Mouse (Mus musculus) lung, postnatal 4 days (tissue): Measurements from ENCODE around the gene Garnl3.
A peak's percentile ranks its signal among the peaks of the same experiment; 100 is the strongest.

Experiments
- DNase-seq, 2 experiments: peaks; one replicate each; pipeline ENCODE4 v3.0.0; 2021

The Garnl3 gene

DNA sequence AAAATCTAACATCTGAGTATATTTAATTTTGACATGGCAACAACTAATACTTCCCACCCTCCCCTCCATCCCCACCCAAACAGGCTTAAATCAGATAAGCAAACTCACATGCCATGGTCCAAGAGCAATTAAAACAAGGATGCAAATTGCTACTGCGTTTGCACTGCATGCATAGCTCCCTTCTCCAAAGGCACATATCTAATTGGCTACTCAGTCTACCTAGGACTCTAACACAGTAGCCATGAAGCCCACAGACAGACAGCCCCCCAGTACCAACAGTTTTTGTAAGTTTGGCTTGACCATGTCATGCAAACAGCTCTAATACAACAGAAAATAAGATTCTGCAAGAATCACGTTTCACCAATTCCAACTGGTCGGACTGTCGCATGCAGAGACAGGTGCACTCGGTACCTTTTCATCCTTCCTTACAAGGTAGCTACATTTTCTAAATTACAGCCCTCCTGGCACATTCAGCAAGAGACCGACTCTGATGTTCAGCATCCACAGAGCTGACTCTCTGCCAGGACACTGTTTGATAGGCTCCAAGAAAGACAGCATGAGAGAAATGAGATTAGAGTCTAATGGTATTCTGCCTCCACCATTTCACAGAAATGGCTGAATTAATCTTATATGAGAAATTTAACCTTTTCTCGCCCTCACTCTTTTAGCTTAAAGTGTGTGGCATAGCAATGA is 44.6 kb downstream of the Garnl3 start:
- DNase-seq: no peak

DNA sequence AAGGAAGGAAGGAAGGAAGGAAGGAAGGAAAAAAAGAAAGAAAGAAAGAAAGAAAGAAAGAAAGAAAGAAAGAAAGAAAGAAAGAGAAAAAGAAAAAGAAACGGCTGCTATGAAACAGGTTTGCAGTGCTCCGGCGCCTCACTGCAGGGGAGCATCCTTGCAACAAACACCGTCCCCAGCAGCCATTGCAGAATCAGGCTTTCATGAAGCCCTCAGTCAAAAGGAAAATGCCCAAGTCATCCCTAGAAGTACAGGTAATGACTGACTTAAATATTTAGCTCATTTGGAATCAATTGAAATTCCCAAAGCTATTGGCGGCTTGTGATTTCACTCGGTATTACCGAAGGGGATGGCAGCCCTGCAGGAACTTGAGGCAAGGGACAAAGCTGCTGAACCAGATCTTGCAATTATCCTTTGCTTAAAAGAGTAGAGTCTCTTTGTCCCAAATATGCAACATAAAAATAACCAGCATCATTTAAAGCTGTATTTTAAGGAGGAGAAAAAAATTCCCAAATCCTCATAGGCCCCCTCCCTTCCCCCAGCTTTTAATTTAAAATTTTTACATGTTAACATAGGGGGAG is 45.3 kb downstream of the Garnl3 start:
- DNase-seq: no peak

DNA sequence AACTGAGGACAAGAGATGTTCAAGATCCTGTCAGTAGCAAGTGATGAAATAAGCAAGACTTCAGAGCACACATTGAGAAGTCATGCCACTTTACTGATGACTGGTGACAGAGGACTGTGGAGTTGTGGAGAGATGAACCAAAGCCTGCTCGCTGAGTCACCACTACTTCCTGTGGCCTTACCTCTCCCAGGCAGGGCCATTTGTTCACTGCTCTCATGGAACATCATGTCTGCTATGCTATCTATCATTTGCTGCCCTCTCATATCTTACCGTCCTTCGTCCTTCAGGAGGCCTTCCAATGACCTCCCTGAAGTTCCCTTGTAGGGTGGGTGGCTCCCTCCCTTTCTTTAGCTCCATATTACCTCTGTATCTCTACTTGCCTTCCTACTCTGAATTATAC is 47.2 kb downstream of the Garnl3 start:
- no peak for DNase-seq

GRCm38 (mm10) chr2:33080166-33080565 is 51.3 kb downstream of the Garnl3 start:
- DNase-seq: no peak

GRCm38 (mm10) chr2:33077252-33077651 is 54.2 kb downstream of the Garnl3 start:
- DNase-seq: peak in 1 of 2 experiments; percentile 28

DNA sequence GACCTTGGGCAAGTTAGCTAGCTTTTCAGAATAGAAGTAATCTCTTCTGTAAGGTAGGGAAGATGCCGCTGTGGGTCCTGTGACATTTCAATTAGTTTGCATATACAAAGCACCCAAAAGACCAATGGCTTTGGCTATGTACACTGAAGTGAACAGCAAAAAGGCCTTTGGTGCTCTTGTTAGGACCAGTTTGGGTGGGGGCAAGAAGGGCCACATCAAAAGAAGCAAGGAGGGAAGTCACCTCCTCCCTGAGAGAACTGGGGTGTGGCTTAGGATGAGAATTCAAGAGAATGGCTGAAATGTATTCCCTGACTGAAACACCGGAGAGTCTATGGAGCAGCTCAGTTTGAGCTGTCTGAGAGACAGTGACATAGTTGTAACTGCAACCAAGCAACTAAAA is 56.5 kb downstream of the Garnl3 start:
- DNase-seq: no peak

DNA sequence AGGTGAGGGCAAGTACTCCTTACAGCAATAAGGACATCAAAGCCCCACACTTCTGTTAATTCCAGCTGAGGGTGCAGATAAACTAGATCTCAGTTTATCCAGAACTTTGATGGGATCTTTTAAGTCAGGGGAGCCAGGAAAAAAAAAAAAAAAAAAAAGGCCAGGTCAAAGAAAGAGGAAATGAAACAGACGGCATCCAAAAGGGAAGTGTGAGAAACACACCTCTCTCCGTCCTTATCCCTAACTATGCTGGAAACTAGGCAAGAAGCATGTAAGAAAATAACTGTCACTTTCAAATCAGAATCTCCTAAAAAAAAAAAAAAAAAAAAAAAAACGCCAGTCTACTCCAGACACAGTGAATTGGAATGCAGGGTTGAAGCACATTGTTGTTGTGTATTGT is 57.3 kb downstream of the Garnl3 start:
- DNase-seq: no peak

DNA sequence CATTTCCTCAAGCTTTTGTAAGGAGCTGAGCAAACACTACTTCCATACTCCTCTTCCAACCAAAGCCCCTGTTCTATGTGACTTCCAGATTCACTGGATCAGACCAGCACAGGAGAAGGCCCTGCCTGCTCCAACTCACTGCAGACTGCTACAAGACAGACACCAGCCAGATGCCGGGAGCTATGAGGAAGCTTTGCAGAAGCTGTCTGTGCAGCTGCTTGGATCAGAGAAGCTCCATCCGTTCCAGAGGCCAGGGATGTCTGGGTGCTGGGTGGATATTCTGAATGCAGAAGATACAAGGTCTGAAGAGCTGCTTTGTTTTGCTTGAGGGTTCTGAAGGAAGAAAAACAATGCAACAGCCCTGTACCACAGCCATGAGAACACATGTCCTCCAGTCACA is 59.1 kb downstream of the Garnl3 start:
- DNase-seq: no peak

DNA sequence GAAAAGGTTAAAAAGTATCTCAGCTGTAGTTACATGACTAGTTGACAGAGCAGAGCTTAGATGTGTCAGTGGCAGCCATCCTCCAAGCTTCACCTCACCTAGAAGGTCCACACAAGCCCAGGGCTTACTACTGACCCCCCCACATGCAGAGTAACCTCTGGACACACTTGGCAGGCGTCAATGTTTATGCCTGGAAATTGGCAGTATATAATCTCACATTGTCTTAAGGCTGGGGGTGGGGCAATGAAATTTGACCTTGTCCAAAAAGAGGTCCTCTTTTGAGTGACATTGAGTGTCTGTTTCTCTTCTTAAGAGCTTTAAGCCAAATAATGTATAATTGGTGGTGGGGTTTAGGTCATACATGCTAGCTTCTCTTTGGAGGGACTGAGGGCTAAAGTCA is 65.8 kb downstream of the Garnl3 start:
- DNase-seq: peak; percentile 26 to 35

DNA sequence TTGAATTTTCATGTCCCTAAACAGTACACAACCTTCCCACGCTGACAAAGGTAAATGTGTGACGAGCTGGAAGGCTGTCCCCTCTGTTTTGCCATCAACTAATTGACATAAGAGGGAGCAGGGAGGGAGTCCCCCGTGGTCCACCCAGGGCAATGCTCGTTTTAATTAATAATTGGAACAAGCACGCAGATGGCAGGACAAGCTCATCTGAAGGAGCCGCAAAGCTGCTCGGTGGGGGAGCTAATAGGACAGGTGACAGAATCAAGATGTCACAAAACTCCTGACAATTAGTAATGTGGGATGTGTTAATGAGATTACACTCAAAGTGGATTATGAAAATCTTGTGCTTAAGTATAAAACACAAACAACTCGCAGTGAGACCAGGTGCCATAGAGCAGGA is 68.7 kb downstream of the Garnl3 start:
- no peak for DNase-seq

DNA sequence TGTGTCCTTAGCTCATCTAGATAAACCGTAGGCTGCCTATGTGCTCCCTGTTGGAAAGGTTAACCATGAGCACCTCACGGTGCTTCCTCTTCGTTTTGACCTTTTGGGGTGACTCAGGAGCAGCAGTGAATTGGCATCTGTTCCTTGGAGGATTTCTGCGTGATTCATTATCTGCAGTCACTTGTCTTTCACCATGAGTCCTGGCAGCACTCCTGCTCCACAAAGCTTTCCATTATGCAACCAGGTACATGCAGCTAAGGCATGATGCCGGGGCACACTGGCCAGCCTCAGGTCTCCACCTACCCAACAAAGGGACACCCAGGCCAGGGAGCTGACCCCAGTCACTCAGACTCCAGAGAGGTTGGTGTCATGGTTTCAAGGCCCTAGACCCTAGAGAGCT is 72.5 kb downstream of the Garnl3 start:
- no peak for DNase-seq

DNA sequence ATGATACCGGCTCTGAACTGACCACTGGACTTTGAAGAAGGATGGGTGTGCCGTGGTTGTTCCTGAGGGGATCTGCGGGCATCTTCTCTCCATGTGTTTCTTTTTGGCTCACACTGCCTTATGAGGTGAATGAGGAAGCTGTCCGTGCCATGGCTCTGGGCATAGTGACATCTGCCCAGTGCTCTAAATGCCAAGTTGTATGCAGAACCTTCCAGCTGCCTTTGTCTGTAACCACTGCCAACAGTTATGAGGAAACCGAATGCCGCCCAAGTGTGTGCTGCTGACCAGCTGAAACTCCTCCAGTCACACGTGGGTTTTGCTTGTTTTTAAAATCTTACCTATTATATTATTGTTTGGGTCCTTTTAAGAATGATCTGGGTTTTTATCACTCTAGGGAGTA is 73.9 kb downstream of the Garnl3 start:
- DNase-seq: peak; percentile 15 to 45

DNA sequence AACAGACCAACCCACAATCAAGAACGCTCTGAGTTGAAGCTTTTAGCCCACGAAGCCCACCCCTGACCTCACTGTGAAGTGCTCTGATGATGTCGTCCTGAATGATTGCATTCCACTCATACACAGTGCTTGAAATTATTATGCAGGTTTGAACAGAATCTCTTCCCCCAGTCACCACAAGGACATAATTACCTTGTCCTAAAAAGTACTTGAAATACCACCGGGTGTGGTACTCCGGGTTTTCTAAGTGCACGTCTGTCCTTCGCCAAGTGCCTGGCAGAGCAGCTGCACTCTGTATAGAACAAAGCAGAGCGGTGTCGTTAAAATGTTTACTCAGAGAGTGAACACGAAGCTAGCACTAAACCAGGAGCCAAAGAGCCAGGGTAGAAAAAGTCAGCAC is 77.5 kb downstream of the Garnl3 start:
- peak in 1 of 2 experiments; percentile 48 for DNase-seq

DNA sequence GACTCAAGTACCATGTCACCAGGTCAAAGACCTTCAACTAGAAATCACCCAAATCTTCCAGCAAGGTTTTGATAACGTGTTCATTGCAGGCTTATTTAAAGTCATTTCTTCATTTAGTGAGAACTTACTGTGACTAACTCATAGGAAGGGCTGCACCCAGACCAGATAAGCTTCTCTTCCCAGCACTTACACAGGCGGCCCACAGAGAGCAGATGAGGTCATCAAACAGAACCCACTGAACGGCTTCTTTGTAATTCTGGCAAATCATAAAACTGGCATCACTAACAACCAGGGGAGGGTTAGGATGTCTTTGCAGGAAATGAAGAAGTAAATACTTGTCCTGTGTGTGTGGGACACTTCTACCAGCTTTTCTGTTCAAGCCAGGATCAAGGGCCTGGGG is 84.1 kb downstream of the Garnl3 start:
- DNase-seq: no peak

GRCm38 (mm10) chr2:33046919-33047318 is 84.5 kb downstream of the Garnl3 start:
- DNase-seq: no peak

DNA sequence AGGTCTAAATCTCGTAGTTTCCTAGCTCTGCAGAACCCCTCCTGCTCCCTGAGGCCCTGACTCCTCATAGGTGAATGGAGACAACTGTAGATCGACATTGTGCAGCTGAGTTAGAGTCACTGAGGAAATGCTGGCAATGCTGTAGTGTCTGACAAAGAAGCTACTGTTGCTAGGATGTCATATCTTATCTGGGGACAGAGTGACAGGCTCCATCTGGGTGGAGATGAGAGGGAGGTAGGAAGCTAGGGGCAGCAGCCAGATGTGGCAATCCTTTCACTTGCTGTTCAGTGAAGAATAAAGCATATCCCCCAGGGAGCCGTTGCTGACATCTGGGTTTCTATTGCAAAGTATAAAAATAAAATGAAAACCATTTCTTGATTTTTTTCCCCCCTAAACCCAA is 85.6 kb downstream of the Garnl3 start:
- no peak for DNase-seq

GRCm38 (mm10) chr2:33042781-33043180 is 88.7 kb downstream of the Garnl3 start:
- no peak for DNase-seq

DNA sequence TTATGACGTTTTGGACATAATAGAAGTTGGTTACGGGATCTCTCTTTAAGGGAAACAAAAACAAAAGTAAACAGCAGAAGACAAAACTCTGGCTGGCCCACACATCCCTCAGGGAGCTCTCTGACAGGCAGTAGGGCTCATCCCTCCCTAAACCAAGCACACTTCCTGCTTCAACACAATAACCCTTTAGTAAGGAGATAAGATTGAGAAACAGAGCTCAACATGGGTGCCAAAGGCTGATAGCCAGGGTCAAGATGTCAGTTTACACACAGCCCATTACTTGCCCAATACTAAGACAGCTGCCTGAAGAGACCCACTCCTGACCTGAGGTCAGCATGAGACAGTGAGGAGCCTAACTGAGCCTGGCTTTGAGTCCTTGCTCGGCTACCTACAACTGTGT is 89.9 kb downstream of the Garnl3 start:
- DNase-seq: no peak

DNA sequence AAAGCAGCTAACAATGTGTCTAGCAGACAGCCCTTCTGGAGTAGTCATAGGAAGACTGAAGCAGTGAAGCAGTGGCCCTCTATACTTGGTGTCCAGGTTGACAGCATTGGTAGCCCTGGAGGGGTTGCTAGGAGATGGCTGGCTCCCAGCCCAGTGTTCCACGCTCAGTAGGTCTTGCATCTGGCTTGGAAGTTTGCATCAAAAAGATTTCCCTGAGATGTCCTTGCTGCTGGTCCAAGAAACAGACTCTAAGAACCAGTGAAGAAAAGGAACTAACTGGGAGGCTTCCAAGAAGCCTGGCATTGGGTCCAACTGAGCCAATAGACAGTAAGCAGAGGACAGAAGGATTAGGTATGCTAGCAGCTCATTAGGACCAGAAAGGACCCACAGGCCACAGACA is 94.0 kb downstream of the Garnl3 start:
- DNase-seq: no peak

DNA sequence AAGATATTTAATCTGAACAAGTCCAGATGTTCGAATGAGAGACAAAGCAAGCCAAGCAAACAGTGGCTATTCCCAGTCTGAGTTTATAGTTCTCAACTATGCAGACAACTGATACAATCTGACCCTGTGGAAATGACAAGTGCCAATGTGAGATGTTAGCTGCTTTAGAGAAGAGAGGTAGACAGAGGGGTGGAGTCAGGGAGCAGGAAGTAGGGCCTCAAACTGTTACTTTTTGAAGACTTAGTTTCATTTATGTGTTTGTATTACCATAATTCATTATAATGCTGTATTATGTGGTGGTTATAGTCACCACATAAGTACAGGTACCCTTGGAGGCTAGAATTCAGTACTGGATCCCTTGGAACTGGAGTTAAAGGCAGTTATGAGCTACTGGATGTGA is 96.2 kb downstream of the Garnl3 start:
- no peak for DNase-seq

GRCm38 (mm10) chr2:33033281-33033680 is 98.2 kb downstream of the Garnl3 start:
- no peak for DNase-seq

DNA sequence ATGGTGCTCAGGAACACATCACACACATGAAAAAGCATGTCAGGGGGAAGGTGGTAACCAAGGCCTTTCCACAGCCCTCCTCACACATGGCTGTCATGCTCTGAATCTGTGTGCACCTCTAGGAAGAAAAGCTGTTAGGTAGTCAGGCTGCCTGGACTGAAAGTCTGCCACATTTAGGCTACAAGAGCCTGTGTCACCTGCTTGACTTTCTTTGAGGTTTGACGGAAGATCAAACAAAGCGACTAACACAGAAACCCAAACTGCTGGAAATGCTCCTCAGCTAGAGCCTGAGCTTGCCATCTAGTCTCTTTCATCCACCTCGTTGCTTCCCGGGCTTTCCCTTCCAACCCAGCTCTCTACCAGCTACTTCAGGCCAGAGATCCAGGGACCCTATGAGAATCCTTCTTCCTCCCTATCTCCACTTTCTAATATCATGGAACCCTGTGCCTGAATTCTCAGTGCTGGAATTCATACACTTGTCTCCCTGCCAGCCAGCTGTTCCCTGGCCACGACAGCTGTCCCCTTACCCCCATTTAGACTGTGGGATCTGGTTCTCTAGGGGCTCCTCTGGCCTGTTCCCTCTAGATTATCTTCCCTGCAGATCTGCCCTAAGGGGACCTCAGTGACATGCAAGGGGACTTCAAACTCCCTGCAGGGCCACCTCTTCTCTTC is 98.9 kb downstream of the Garnl3 start:
- DNase-seq: no peak

DNA sequence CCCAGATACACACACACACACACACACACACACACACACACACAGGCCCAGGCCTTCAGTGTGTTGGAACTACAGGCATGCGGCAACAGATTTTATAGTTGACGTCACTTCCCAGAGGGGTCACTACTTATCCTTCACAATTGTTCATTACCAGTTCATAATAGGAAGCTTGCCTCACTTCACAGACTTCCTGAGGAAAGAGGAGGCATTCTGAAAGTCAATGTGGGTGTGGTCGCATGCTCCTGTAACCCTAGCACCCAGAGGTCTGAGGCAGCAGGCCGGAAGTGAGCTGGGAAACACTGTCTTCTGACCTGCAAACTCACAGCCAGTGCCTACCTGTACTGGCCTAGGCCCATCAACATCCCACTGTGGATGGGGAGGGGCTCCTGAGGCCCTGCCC is 106.4 kb downstream of the Garnl3 start:
- peak; percentile 34 to 60 for DNase-seq

DNA sequence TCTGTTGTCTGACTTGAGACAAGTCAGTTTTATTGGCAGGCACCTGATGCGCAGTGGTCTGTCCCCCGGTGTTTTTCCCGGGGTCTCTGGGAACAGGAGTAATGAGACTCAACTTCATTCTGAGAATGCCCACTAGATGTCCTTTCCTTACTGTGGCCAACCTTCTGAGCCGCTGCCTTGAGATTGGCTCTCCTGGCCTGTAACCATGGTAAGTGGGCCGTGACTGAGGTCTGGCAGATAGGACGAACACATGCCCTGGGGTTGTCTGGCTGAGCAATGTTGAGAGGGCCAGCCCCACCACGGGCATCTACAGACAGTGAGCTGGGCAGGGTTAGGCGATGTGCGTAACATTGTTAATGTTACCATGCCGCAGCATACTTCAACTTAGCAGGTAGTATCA is 106.9 kb downstream of the Garnl3 start:
- peak; percentile 23 to 28 for DNase-seq

GRCm38 (mm10) chr2:33022846-33023245 is 108.6 kb downstream of the Garnl3 start:
- DNase-seq: no peak
